Mouse (Mus musculus) liver, adult 2 months (tissue): ENCODE measurements around the gene Gm10273.

Experiments
- CTCF ChIP-seq: fragments of 200-500 bp; IDR thresholded peaks from 2 replicates; pipeline ENCODE4 v1.5.1; 2011; ENCODE audit warnings: low read depth, low read length, control low read depth
- POLR2A ChIP-seq: fragments of 200-500 bp; IDR thresholded peaks from 2 replicates; pipeline ENCODE4 v1.6.1; 2011; ENCODE audit warnings: low read length, control low read depth; ENCODE audit not compliant: insufficient read depth; ENCODE audit errors: extremely low read depth

DNA sequence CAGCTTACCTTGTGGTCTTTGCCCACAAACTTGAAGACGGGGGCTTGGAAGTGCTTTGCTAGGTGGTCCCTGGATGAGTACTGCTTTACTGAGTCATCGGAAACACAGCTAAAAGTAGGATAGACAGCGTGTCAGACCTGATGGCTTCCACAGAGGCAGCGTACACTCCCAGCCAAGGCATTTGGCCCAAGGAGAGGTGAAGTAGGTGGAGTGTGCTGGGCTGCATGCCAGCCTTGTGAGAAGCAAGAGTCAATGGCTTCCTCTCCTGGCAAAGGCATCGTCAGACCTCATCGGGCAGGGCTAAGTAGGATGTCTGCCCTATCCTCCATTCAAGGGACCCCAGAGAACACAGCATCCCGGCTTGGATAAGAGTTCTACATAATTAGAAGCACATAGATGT lies 29.9 kb downstream of the Gm10273 start:
- TF ChIP-seq CTCF (no peak), POLR2A (no peak)
